Mouse (Mus musculus): Measurements from ENCODE around the gene Cd207.
"Not testable (repeated sequence)": the region's sequence is repeated elsewhere in the genome, so short reads cannot be mapped to it uniquely, and the experiment has no call there.

Gene Cd207

GRCm38 (mm10) chr6:83697932-83698331, 20.3 kb upstream of the Cd207 start:
- DNase-seq (ENCODE audit: low read depth, low spot score): no peak

- no peak for DNase-seq (ENCODE audit: low read depth, low spot score)
Measured at GRCm38 (mm10) chr6:83696684-83697083, 19.0 kb upstream of the Cd207 start.

- DNase-seq (ENCODE audit: low read depth, low spot score): no peak
Measured at GRCm38 (mm10) chr6:83695731-83696130, 18.1 kb upstream of the Cd207 start.

GRCm38 (mm10) chr6:83693835-83694234, 16.2 kb upstream of the Cd207 start:
- peak; percentile 85 for DNase-seq (ENCODE audit: low read depth, low spot score)

GRCm38 (mm10) chr6:83692962-83693361, 15.3 kb upstream of the Cd207 start:
- no peak for DNase-seq (ENCODE audit: low read depth, low spot score)

GRCm38 (mm10) chr6:83690936-83691335, 13.3 kb upstream of the Cd207 start:
- DNase-seq (ENCODE audit: low read depth, low spot score): no peak

- DNase-seq (ENCODE audit: low read depth, low spot score): peak; percentile 43
Measured at GRCm38 (mm10) chr6:83690277-83690676, 12.6 kb upstream of the Cd207 start.

GRCm38 (mm10) chr6:83689374-83689773, 11.7 kb upstream of the Cd207 start:
- DNase-seq (ENCODE audit: low read depth, low spot score): no peak

GRCm38 (mm10) chr6:83673395-83673794, 4.3 kb downstream of the Cd207 start:
- peak; percentile 84 for DNase-seq (ENCODE audit: low read depth, low spot score)

- peak; percentile 8 for DNase-seq (ENCODE audit: low read depth, low spot score)
Measured at GRCm38 (mm10) chr6:83665009-83665408, 12.6 kb downstream of the Cd207 start.

- no peak for DNase-seq (ENCODE audit: low read depth, low spot score)
Measured at GRCm38 (mm10) chr6:83660821-83661220, 16.8 kb downstream of the Cd207 start.

- DNase-seq (ENCODE audit: low read depth, low spot score): no peak
Measured at GRCm38 (mm10) chr6:83656087-83656486, 21.6 kb downstream of the Cd207 start, which contains the start of gene Clec4f. TSS of gene Clec4f (minus strand) at chr6:83656187.

- DNase-seq (ENCODE audit: low read depth, low spot score): no peak
Measured at GRCm38 (mm10) chr6:83646715-83647114, 30.9 kb downstream of the Cd207 start.

- no peak for DNase-seq (ENCODE audit: low read depth, low spot score)
Measured at GRCm38 (mm10) chr6:83635329-83635728, 42.3 kb downstream of the Cd207 start.

- DNase-seq (ENCODE audit: low read depth, low spot score): not testable (repeated sequence)
Measured at GRCm38 (mm10) chr6:83634631-83635030, 43.0 kb downstream of the Cd207 start.

- DNase-seq (ENCODE audit: low read depth, low spot score): not testable (repeated sequence)
Measured at GRCm38 (mm10) chr6:83634106-83634505, 43.6 kb downstream of the Cd207 start.

- no peak for DNase-seq (ENCODE audit: low read depth, low spot score)
Measured at GRCm38 (mm10) chr6:83631815-83632214, 45.8 kb downstream of the Cd207 start.

GRCm38 (mm10) chr6:83626781-83627180, 50.9 kb downstream of the Cd207 start:
- no peak for DNase-seq (ENCODE audit: low read depth, low spot score)

Measured in brain, adult 2 months (tissue).